Mouse (Mus musculus): ENCODE measurements around the gene Zcchc7. TPM values are rescaled to one million over a fixed set of nuclear protein-coding genes. Genes with fewer than 3 reads are reported as not detected.

The Zcchc7 gene
- polyA plus RNA-seq, 1 experiment from 2014 or later, result 31.2 TPM

GRCm38 (mm10) chr4:44780462-44781157, 24.9 kb downstream of the Zcchc7 start:
- no peak overlapping the region for H3K9ac ChIP-seq (ENCODE audit: low read depth, low read length)
- no peaks in the 10 kb centered on the region for H3K4me1 ChIP-seq (ENCODE audit: control insufficient read depth, insufficient read depth, low read length)
- H3K9me3 ChIP-seq (replicated peaks; ENCODE audit: control insufficient read depth, low read length, poor library complexity, severe bottlenecking), result no peaks in the 10 kb centered on the region
- no peaks in the 10 kb centered on the region for H3K36me3 ChIP-seq (ENCODE audit: control insufficient read depth, insufficient read depth, low read length)
- ATAC-seq, result no peak
- no peak overlapping the region for H3K4me2 ChIP-seq (ENCODE audit: low read length)
- 49% methylated on average over 4 of the region's 4 CpGs for WGBS
- no peak overlapping the region for H3K4me3 ChIP-seq (ENCODE audit: low read depth, low read length)
- H3K27me3 ChIP-seq (ENCODE audit: control insufficient read depth, insufficient read depth, low read depth, low read length), result no peaks in the 10 kb centered on the region
- H3K27ac ChIP-seq (ENCODE audit: low read length), result no peak overlapping the region

GRCm38 (mm10) chr4:44781494-44781893, 25.8 kb downstream of the Zcchc7 start:
- H3K9me3 ChIP-seq (replicated peaks; ENCODE audit: control insufficient read depth, low read length, poor library complexity, severe bottlenecking), result no peaks in the 10 kb centered on the region
- 92% methylated on average over 1 of the region's 1 CpGs for WGBS
- no peak for ATAC-seq
- no peak overlapping the region for H3K27ac ChIP-seq (ENCODE audit: low read length)
- H3K4me3 ChIP-seq (ENCODE audit: low read depth, low read length), result no peak overlapping the region
- no peaks in the 10 kb centered on the region for H3K4me1 ChIP-seq (ENCODE audit: control insufficient read depth, insufficient read depth, low read length)
- no peak overlapping the region for H3K9ac ChIP-seq (ENCODE audit: low read depth, low read length)
- no peaks in the 10 kb centered on the region for H3K36me3 ChIP-seq (ENCODE audit: control insufficient read depth, insufficient read depth, low read length)
- no peaks in the 10 kb centered on the region for H3K27me3 ChIP-seq (ENCODE audit: control insufficient read depth, insufficient read depth, low read depth, low read length)
- H3K4me2 ChIP-seq (ENCODE audit: low read length), result no peak overlapping the region

- no peaks in the 10 kb centered on the region for H3K9me3 ChIP-seq (replicated peaks; ENCODE audit: control insufficient read depth, low read length, poor library complexity, severe bottlenecking)
- H3K4me3 ChIP-seq (ENCODE audit: low read depth, low read length), result no peak overlapping the region
- no peak overlapping the region for H3K27ac ChIP-seq (ENCODE audit: low read length)
- H3K36me3 ChIP-seq (ENCODE audit: control insufficient read depth, insufficient read depth, low read length), result no peaks in the 10 kb centered on the region
- ATAC-seq, result no peak
- no peak overlapping the region for H3K4me2 ChIP-seq (ENCODE audit: low read length)
- H3K4me1 ChIP-seq (ENCODE audit: control insufficient read depth, insufficient read depth, low read length), result no peaks in the 10 kb centered on the region
- 17% methylated on average over 6 of the region's 6 CpGs for WGBS
- no peak overlapping the region for H3K9ac ChIP-seq (ENCODE audit: low read depth, low read length)
- H3K27me3 ChIP-seq (ENCODE audit: control insufficient read depth, insufficient read depth, low read depth, low read length), result no peaks in the 10 kb centered on the region
Observed at GRCm38 (mm10) chr4:44783566-44784292, 28.1 kb downstream of the Zcchc7 start.

- H3K4me3 ChIP-seq (ENCODE audit: low read depth, low read length), result no peak overlapping the region
- H3K9ac ChIP-seq (ENCODE audit: low read depth, low read length), result no peak overlapping the region
- H3K27ac ChIP-seq (ENCODE audit: low read length), result no peak overlapping the region
- H3K27me3 ChIP-seq (ENCODE audit: control insufficient read depth, insufficient read depth, low read depth, low read length), result no peaks in the 10 kb centered on the region; the same call in 1 of the 2 replicates
- H3K4me2 ChIP-seq (ENCODE audit: low read length), result no peak overlapping the region
- no peaks in the 10 kb centered on the region for H3K36me3 ChIP-seq (ENCODE audit: control insufficient read depth, insufficient read depth, low read length)
- peaks cover 2% of the 10 kb centered on the region; the same call in 1 of the 2 replicates for H3K4me1 ChIP-seq (ENCODE audit: control insufficient read depth, insufficient read depth, low read length)
- ATAC-seq, result no peak
- H3K9me3 ChIP-seq (replicated peaks; ENCODE audit: control insufficient read depth, low read length, poor library complexity, severe bottlenecking), result no peaks in the 10 kb centered on the region
- WGBS, result 95% methylated on average over 1 of the region's 1 CpGs
Observed at GRCm38 (mm10) chr4:44812855-44813254, 57.2 kb downstream of the Zcchc7 start.

- ATAC-seq, result no peak
- H3K27me3 ChIP-seq (ENCODE audit: control insufficient read depth, insufficient read depth, low read depth, low read length), result no peaks in the 10 kb centered on the region; the same call in 1 of the 2 replicates
- H3K4me1 ChIP-seq (ENCODE audit: control insufficient read depth, insufficient read depth, low read length), result no peaks in the 10 kb centered on the region
- H3K9me3 ChIP-seq (replicated peaks; ENCODE audit: control insufficient read depth, low read length, poor library complexity, severe bottlenecking), result no peaks in the 10 kb centered on the region
- 38% methylated on average over 4 of the region's 4 CpGs for WGBS
- H3K4me3 ChIP-seq (ENCODE audit: low read depth, low read length), result no peak overlapping the region
- no peak overlapping the region for H3K27ac ChIP-seq (ENCODE audit: low read length)
- no peak overlapping the region for H3K9ac ChIP-seq (ENCODE audit: low read depth, low read length)
- no peak overlapping the region for H3K4me2 ChIP-seq (ENCODE audit: low read length)
- H3K36me3 ChIP-seq (ENCODE audit: control insufficient read depth, insufficient read depth, low read length), result no peaks in the 10 kb centered on the region
Observed at GRCm38 (mm10) chr4:44813770-44814169, 58.1 kb downstream of the Zcchc7 start.

GRCm38 (mm10) chr4:44816584-44816983, 60.9 kb downstream of the Zcchc7 start:
- no peak overlapping the region for H3K4me3 ChIP-seq (ENCODE audit: low read depth, low read length)
- no peaks in the 10 kb centered on the region for H3K27me3 ChIP-seq (ENCODE audit: control insufficient read depth, insufficient read depth, low read depth, low read length)
- no peak overlapping the region for H3K27ac ChIP-seq (ENCODE audit: low read length)
- H3K36me3 ChIP-seq (ENCODE audit: control insufficient read depth, insufficient read depth, low read length), result no peaks in the 10 kb centered on the region
- no peaks in the 10 kb centered on the region for H3K4me1 ChIP-seq (ENCODE audit: control insufficient read depth, insufficient read depth, low read length)
- H3K9ac ChIP-seq (ENCODE audit: low read depth, low read length), result no peak overlapping the region
- ATAC-seq, result no peak
- 87% methylated on average over 7 of the region's 7 CpGs for WGBS
- no peak overlapping the region for H3K4me2 ChIP-seq (ENCODE audit: low read length)
- no peaks in the 10 kb centered on the region for H3K9me3 ChIP-seq (replicated peaks; ENCODE audit: control insufficient read depth, low read length, poor library complexity, severe bottlenecking)

GRCm38 (mm10) chr4:44830609-44831008, 74.9 kb downstream of the Zcchc7 start:
- H3K4me1 ChIP-seq (ENCODE audit: control insufficient read depth, insufficient read depth, low read length), result no peaks in the 10 kb centered on the region
- H3K9ac ChIP-seq (ENCODE audit: low read depth, low read length), result no peak overlapping the region
- ATAC-seq, result no peak
- no peak overlapping the region for H3K27ac ChIP-seq (ENCODE audit: low read length)
- no peaks in the 10 kb centered on the region for H3K27me3 ChIP-seq (ENCODE audit: control insufficient read depth, insufficient read depth, low read depth, low read length)
- no peak overlapping the region for H3K4me3 ChIP-seq (ENCODE audit: low read depth, low read length)
- 66% methylated on average over 3 of the region's 3 CpGs for WGBS
- H3K4me2 ChIP-seq (ENCODE audit: low read length), result no peak overlapping the region
- H3K9me3 ChIP-seq (replicated peaks; ENCODE audit: control insufficient read depth, low read length, poor library complexity, severe bottlenecking), result no peaks in the 10 kb centered on the region
- no peaks in the 10 kb centered on the region for H3K36me3 ChIP-seq (ENCODE audit: control insufficient read depth, insufficient read depth, low read length)

- H3K9me3 ChIP-seq (replicated peaks; ENCODE audit: control insufficient read depth, low read length, poor library complexity, severe bottlenecking), result no peaks in the 10 kb centered on the region
- H3K27me3 ChIP-seq (ENCODE audit: control insufficient read depth, insufficient read depth, low read depth, low read length), result peaks cover 14% of the 10 kb centered on the region
- H3K27ac ChIP-seq (ENCODE audit: low read length), result no peak overlapping the region
- H3K4me2 ChIP-seq (ENCODE audit: low read length), result no peak overlapping the region
- H3K36me3 ChIP-seq (ENCODE audit: control insufficient read depth, insufficient read depth, low read length), result no peaks in the 10 kb centered on the region
- 8% methylated on average over 6 of the region's 6 CpGs for WGBS
- no peak overlapping the region for H3K4me3 ChIP-seq (ENCODE audit: low read depth, low read length)
- no peak for ATAC-seq
- no peak overlapping the region for H3K9ac ChIP-seq (ENCODE audit: low read depth, low read length)
- no peaks in the 10 kb centered on the region for H3K4me1 ChIP-seq (ENCODE audit: control insufficient read depth, insufficient read depth, low read length)
Observed at GRCm38 (mm10) chr4:44851835-44852251, 96.2 kb downstream of the Zcchc7 start.

- H3K4me3 ChIP-seq (ENCODE audit: low read depth, low read length), result no peak overlapping the region
- H3K4me1 ChIP-seq (ENCODE audit: control insufficient read depth, insufficient read depth, low read length), result no peaks in the 10 kb centered on the region
- no peak overlapping the region for H3K27ac ChIP-seq (ENCODE audit: low read length)
- no peak for ATAC-seq
- H3K9me3 ChIP-seq (replicated peaks; ENCODE audit: control insufficient read depth, low read length, poor library complexity, severe bottlenecking), result no peaks in the 10 kb centered on the region
- H3K4me2 ChIP-seq (ENCODE audit: low read length), result no peak overlapping the region
- no peaks in the 10 kb centered on the region for H3K27me3 ChIP-seq (ENCODE audit: control insufficient read depth, insufficient read depth, low read depth, low read length)
- H3K9ac ChIP-seq (ENCODE audit: low read depth, low read length), result no peak overlapping the region
- no peaks in the 10 kb centered on the region for H3K36me3 ChIP-seq (ENCODE audit: control insufficient read depth, insufficient read depth, low read length)
Observed at GRCm38 (mm10) chr4:44871591-44871990, 115.9 kb downstream of the Zcchc7 start.

Measured in midbrain, embryonic 16.5 days (tissue).